Mouse (Mus musculus): ENCODE data around the gene Cluap1. TPM values are rescaled to one million over a fixed set of nuclear protein-coding genes. Genes with fewer than 3 reads are reported as not detected.

Cluap1 gene
- polyA plus RNA-seq, 1 experiment from 2014 or later: 44.4 TPM

DNA sequence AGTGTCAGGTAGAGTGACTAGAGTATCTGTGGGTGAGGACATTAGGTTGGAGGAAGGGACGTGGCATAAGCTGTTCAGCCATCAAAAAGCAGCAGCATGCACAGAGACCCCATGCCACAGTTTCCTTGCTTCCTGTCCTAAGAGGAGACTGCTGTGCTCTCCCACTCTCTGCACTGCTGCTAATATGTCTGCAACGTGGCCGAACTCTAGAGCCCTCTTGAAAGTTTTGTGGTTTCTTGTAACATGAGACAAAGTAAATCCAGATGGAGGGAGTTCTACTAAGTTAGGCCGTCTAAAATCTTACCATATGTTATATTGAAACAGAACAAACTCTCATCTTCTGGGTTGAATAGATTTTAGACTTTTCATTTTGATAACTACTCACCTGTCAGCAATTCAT lies 15.4 kb downstream of the Cluap1 start:
- Histone ChIP-seq H3K27me3 (ENCODE audit: control insufficient read depth, insufficient read depth, low read depth, low read length) (no peaks in the 10 kb centered on the region), H3K4me3 (ENCODE audit: low read depth, low read length) (no peak overlapping the region), H3K9me3 (replicated peaks; ENCODE audit: control insufficient read depth, low read length, poor library complexity, severe bottlenecking) (no peaks in the 10 kb centered on the region), H3K36me3 (ENCODE audit: control insufficient read depth, insufficient read depth, low read length) (peaks cover 47% of the 10 kb centered on the region), H3K9ac (ENCODE audit: low read depth, low read length) (no peak overlapping the region), H3K4me2 (ENCODE audit: low read length) (no peak overlapping the region), H3K27ac (ENCODE audit: low read length) (no peak overlapping the region), H3K4me1 (ENCODE audit: control insufficient read depth, insufficient read depth, low read length) (no peaks in the 10 kb centered on the region)
- ATAC-seq: no peak
- 94% methylated on average over 4 of the region's 4 CpGs for WGBS

DNA sequence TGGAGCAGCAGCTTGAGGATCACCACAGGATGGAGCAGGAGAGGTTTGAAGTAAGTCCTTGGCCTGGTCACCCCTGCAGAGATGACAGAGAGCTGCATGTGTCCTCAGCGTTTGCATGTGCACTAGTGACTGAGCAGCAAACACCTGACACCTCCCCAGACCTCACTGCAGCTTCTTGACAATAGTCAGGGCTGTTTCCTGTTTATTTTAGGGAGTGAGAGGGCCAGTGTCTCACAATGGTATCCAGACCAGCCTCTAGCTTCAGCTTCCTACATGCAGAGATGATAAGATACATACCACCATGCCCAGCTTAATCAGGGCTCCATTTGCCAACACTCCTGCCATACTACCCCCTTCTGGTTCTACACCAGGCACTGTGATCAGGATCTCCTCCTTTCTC lies 20.0 kb downstream of the Cluap1 start:
- 79% methylated on average over 1 of the region's 1 CpGs for WGBS
- peaks cover 45% of the 10 kb centered on the region for H3K36me3 ChIP-seq (ENCODE audit: control insufficient read depth, insufficient read depth, low read length)
- no peak overlapping the region for H3K27ac ChIP-seq (ENCODE audit: low read length)
- H3K4me1 ChIP-seq (ENCODE audit: control insufficient read depth, insufficient read depth, low read length): no peaks in the 10 kb centered on the region
- H3K4me2 ChIP-seq (ENCODE audit: low read length): no peak overlapping the region
- no peaks in the 10 kb centered on the region for H3K9me3 ChIP-seq (replicated peaks; ENCODE audit: control insufficient read depth, low read length, poor library complexity, severe bottlenecking)
- H3K27me3 ChIP-seq (ENCODE audit: control insufficient read depth, insufficient read depth, low read depth, low read length): no peaks in the 10 kb centered on the region
- no peak overlapping the region for H3K9ac ChIP-seq (ENCODE audit: low read depth, low read length)
- no peak for ATAC-seq
- H3K4me3 ChIP-seq (ENCODE audit: low read depth, low read length): no peak overlapping the region

DNA sequence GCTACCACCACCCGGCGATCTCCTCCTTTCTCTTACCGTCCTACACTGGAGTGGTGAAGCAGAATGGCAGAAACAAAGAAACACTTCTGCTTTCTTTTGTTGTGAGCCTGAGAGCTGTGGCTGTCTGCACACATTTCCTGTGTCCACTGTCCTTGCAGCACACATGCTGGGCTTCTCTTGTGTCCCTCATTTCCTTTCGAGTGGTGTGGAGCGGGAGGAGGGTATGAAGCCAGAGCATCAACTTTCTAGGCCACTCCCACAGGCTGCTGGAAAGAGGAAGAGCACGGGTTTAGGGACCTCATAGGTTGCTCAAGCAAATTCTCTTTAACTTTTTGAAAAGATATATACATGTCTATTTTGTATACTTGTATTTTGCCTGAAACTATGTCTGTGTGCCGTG lies 20.6 kb downstream of the Cluap1 start:
- Histone ChIP-seq H3K4me2 (ENCODE audit: low read length) (no peak overlapping the region), H3K4me1 (ENCODE audit: control insufficient read depth, insufficient read depth, low read length) (no peaks in the 10 kb centered on the region), H3K9ac (ENCODE audit: low read depth, low read length) (no peak overlapping the region), H3K27me3 (ENCODE audit: control insufficient read depth, insufficient read depth, low read depth, low read length) (no peaks in the 10 kb centered on the region), H3K36me3 (ENCODE audit: control insufficient read depth, insufficient read depth, low read length) (peaks cover 43% of the 10 kb centered on the region), H3K9me3 (replicated peaks; ENCODE audit: control insufficient read depth, low read length, poor library complexity, severe bottlenecking) (no peaks in the 10 kb centered on the region), H3K4me3 (ENCODE audit: low read depth, low read length) (no peak overlapping the region), H3K27ac (ENCODE audit: low read length) (no peak overlapping the region)
- ATAC-seq: no peak
- WGBS: 81% methylated on average over 7 of the region's 7 CpGs

DNA sequence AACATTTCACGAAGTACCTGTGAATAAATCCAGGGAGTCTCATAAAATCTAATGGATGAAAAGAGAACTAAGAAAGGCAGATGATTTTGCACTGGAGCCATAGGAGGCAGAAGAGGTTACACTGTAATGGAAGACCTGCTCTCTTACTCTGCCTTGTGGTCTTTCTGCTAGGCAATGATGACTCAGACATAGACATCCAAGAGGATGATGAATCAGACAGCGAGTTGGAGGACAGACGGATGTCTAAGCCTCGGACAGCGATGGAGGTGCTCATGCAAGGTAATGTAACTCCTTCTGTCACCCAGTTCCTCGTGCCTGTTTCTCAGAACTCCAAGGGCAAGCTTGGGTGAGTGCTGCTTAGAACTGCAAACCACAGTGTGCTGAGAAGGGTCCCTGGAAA lies 24.9 kb downstream of the Cluap1 start:
- H3K27me3 ChIP-seq (ENCODE audit: control insufficient read depth, insufficient read depth, low read depth, low read length): no peaks in the 10 kb centered on the region
- no peaks in the 10 kb centered on the region for H3K9me3 ChIP-seq (replicated peaks; ENCODE audit: control insufficient read depth, low read length, poor library complexity, severe bottlenecking)
- no peak overlapping the region for H3K4me3 ChIP-seq (ENCODE audit: low read depth, low read length)
- no peak overlapping the region for H3K9ac ChIP-seq (ENCODE audit: low read depth, low read length)
- no peaks in the 10 kb centered on the region for H3K4me1 ChIP-seq (ENCODE audit: control insufficient read depth, insufficient read depth, low read length)
- WGBS: 94% methylated on average over 6 of the region's 6 CpGs
- H3K27ac ChIP-seq (ENCODE audit: low read length): no peak overlapping the region
- no peak for ATAC-seq
- no peak overlapping the region for H3K4me2 ChIP-seq (ENCODE audit: low read length)
- peaks cover 46% of the 10 kb centered on the region for H3K36me3 ChIP-seq (ENCODE audit: control insufficient read depth, insufficient read depth, low read length)

DNA sequence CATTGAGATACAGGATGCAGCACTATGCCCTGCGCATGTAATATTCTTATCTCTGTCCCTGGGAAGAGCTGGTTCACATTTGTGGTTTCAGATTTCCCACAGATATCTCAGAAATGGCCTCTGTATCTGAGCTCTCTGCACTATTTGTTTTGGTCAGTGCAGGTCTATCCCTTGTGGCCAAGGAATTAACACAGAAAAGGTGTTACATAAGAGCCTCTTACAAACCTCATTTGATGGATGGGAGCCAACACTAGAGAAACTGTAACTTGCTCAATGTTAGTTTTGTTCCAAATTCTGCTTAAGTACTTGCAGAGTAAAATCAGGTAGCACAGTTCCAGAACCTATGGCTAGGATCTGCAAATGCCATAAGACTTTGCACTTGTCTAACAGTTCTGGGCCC lies 25.5 kb downstream of the Cluap1 start:
- Histone ChIP-seq H3K4me2 (ENCODE audit: low read length) (no peak overlapping the region), H3K36me3 (ENCODE audit: control insufficient read depth, insufficient read depth, low read length) (peaks cover 49% of the 10 kb centered on the region), H3K9me3 (replicated peaks; ENCODE audit: control insufficient read depth, low read length, poor library complexity, severe bottlenecking) (no peaks in the 10 kb centered on the region), H3K9ac (ENCODE audit: low read depth, low read length) (no peak overlapping the region), H3K4me1 (ENCODE audit: control insufficient read depth, insufficient read depth, low read length) (no peaks in the 10 kb centered on the region), H3K27ac (ENCODE audit: low read length) (no peak overlapping the region), H3K4me3 (ENCODE audit: low read depth, low read length) (no peak overlapping the region), H3K27me3 (ENCODE audit: control insufficient read depth, insufficient read depth, low read depth, low read length) (no peaks in the 10 kb centered on the region)
- ATAC-seq: no peak
- WGBS: 98% methylated on average over 1 of the region's 1 CpGs

DNA sequence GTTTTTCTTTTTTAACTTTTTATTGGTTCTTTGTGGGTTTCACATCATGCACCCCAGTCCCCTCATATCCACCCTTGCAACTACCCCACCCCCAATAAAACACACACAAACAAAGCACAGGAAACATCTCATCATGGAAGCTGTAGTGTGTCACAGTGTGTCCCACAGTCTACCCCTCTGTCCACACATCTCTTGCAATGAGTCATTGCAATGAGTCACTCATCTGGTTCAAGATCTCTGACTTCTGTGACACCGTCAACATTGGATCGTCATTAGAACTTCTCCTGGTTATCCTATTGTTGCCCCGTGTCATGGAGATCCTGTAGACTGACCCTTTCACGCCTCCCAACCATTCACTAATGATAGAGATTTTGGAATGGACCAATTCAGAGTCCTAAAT lies 26.1 kb downstream of the Cluap1 start:
- no peaks in the 10 kb centered on the region for H3K9me3 ChIP-seq (replicated peaks; ENCODE audit: control insufficient read depth, low read length, poor library complexity, severe bottlenecking)
- WGBS: 93% methylated on average over 4 of the region's 4 CpGs
- no peak overlapping the region for H3K27ac ChIP-seq (ENCODE audit: low read length)
- H3K9ac ChIP-seq (ENCODE audit: low read depth, low read length): no peak overlapping the region
- H3K4me2 ChIP-seq (ENCODE audit: low read length): no peak overlapping the region
- H3K27me3 ChIP-seq (ENCODE audit: control insufficient read depth, insufficient read depth, low read depth, low read length): no peaks in the 10 kb centered on the region
- no peak for ATAC-seq
- H3K4me3 ChIP-seq (ENCODE audit: low read depth, low read length): no peak overlapping the region
- H3K4me1 ChIP-seq (ENCODE audit: control insufficient read depth, insufficient read depth, low read length): no peaks in the 10 kb centered on the region
- H3K36me3 ChIP-seq (ENCODE audit: control insufficient read depth, insufficient read depth, low read length): peaks cover 51% of the 10 kb centered on the region

DNA sequence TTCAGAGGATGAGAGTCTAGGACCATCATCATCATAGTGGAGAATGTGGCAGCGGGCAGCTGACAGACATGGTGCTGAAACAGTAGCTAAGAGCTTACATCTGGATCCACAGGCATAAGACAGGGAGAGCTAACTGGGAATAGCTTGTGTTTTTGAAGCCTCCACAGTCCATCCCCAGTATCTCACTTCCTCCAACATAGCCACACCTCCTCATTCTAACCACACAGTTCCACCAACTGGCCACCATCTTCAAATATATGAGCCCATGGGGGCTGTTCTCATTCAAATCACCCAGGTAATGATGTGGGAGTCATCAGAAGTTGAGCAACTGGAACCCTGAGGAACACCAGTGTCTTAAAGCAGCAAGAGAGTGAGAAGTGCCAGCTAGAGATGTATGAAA lies 42.5 kb downstream of the Cluap1 start:
- Histone ChIP-seq H3K4me3 (ENCODE audit: low read depth, low read length) (no peak overlapping the region), H3K4me1 (ENCODE audit: control insufficient read depth, insufficient read depth, low read length) (no peaks in the 10 kb centered on the region), H3K4me2 (ENCODE audit: low read length) (no peak overlapping the region), H3K9ac (ENCODE audit: low read depth, low read length) (no peak overlapping the region), H3K27me3 (ENCODE audit: control insufficient read depth, insufficient read depth, low read depth, low read length) (no peaks in the 10 kb centered on the region), H3K36me3 (ENCODE audit: control insufficient read depth, insufficient read depth, low read length) (no peaks in the 10 kb centered on the region), H3K9me3 (replicated peaks; ENCODE audit: control insufficient read depth, low read length, poor library complexity, severe bottlenecking) (no peaks in the 10 kb centered on the region), H3K27ac (ENCODE audit: low read length) (no peak overlapping the region)
- ATAC-seq: no peak
- 96% methylated on average over 1 of the region's 1 CpGs for WGBS

DNA sequence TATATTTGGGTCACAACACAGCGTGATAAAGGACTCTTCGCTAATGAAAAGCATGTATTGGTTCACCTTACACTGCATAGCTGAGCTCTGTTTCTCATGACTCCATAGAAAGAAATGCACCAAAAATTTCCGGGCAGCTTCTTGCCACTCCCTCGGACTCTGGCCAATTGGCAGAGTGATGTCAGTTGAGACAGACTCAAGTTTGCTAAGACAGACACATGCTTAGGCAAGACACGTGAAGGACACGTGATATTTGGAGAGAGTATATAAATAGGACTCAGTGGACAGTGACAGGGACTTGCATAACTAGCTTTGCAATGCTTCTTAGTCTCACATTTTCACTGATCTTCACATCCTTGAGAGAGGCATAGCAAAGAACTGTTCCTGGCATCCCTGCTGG lies 47.8 kb downstream of the Cluap1 start:
- H3K36me3 ChIP-seq (ENCODE audit: control insufficient read depth, insufficient read depth, low read length): no peaks in the 10 kb centered on the region
- no peak overlapping the region for H3K4me3 ChIP-seq (ENCODE audit: low read depth, low read length)
- no peak for ATAC-seq
- H3K4me1 ChIP-seq (ENCODE audit: control insufficient read depth, insufficient read depth, low read length): no peaks in the 10 kb centered on the region
- H3K4me2 ChIP-seq (ENCODE audit: low read length): no peak overlapping the region
- no peak overlapping the region for H3K27ac ChIP-seq (ENCODE audit: low read length)
- 90% methylated on average over 6 of the region's 6 CpGs for WGBS
- H3K9me3 ChIP-seq (replicated peaks; ENCODE audit: control insufficient read depth, low read length, poor library complexity, severe bottlenecking): no peaks in the 10 kb centered on the region
- H3K27me3 ChIP-seq (ENCODE audit: control insufficient read depth, insufficient read depth, low read depth, low read length): no peaks in the 10 kb centered on the region
- H3K9ac ChIP-seq (ENCODE audit: low read depth, low read length): no peak overlapping the region

DNA sequence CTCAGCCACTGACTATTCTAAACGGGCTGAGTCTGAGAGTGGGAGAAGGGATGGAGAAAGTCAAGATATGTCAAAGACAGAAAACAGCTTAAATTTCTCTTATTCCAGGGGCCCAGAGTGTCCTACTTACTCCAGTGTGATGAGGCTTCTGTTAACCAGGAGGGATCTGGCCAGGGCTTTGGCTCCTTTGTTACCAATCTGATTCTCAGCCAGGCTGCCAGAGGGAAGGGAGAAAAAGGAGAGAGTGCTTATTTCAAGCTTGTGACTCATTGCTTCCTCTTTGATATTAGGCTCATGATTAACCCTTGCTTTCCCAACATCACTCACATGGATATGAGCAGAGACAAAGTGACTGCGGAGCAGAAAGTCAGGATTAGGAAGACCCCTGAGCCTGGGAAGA lies 50.7 kb downstream of the Cluap1 start:
- Histone ChIP-seq H3K4me1 (ENCODE audit: control insufficient read depth, insufficient read depth, low read length) (no peaks in the 10 kb centered on the region), H3K36me3 (ENCODE audit: control insufficient read depth, insufficient read depth, low read length) (no peaks in the 10 kb centered on the region), H3K9me3 (replicated peaks; ENCODE audit: control insufficient read depth, low read length, poor library complexity, severe bottlenecking) (no peaks in the 10 kb centered on the region), H3K27me3 (ENCODE audit: control insufficient read depth, insufficient read depth, low read depth, low read length) (no peaks in the 10 kb centered on the region), H3K27ac (ENCODE audit: low read length) (no peak overlapping the region), H3K4me3 (ENCODE audit: low read depth, low read length) (no peak overlapping the region), H3K9ac (ENCODE audit: low read depth, low read length) (no peak overlapping the region), H3K4me2 (ENCODE audit: low read length) (no peak overlapping the region)
- no peak for ATAC-seq
- 79% methylated on average over 2 of the region's 2 CpGs for WGBS

DNA sequence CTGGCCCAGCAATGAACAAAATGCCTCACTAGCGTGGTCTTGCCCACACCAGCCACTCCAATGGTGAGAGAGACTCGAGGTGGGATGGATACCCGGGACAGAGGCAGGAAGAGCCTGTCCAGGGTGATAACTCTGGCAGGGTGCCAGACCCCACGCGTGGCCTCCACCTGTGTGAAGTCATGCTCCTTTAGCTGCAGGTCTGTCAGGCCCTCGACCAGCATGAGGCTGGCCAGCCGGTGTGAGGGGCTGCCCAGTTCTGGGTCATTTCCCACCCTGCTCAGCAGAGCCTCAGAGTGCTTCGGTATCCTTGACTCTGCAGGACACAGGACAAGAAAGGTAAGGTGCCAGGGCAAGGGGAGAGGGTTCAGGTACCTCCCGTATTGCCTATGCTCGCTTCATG lies 56.4 kb downstream of the Cluap1 start:
- Histone ChIP-seq H3K4me2 (ENCODE audit: low read length) (no peak overlapping the region), H3K9me3 (replicated peaks; ENCODE audit: control insufficient read depth, low read length, poor library complexity, severe bottlenecking) (no peaks in the 10 kb centered on the region), H3K9ac (ENCODE audit: low read depth, low read length) (no peak overlapping the region), H3K4me3 (ENCODE audit: low read depth, low read length) (no peak overlapping the region), H3K27me3 (ENCODE audit: control insufficient read depth, insufficient read depth, low read depth, low read length) (no peaks in the 10 kb centered on the region), H3K36me3 (ENCODE audit: control insufficient read depth, insufficient read depth, low read length) (no peaks in the 10 kb centered on the region), H3K4me1 (ENCODE audit: control insufficient read depth, insufficient read depth, low read length) (no peaks in the 10 kb centered on the region), H3K27ac (ENCODE audit: low read length) (no peak overlapping the region)
- 79% methylated on average over 10 of the region's 10 CpGs for WGBS
- ATAC-seq: no peak
